Mouse (Mus musculus): ENCODE measurements at regions not wholly inside any gene's neighbourhood (a gene's known extent, or its start where the extent isn't known, plus 50 kb on each side); places are given as distances from the start of the nearest gene placed in this dataset.

- DNase-seq (ENCODE audit: low spot score in 2 of 2) = no peak
Measured at GRCm38 (mm10) chr2:45901892-45902291, 784.7 kb upstream of the Zeb2 start.

GRCm38 (mm10) chr2:45884680-45885079, 767.5 kb upstream of the Zeb2 start:
- no peak for DNase-seq (ENCODE audit: low spot score in 2 of 2)

- no peak for DNase-seq (ENCODE audit: low spot score in 2 of 2)
Measured at GRCm38 (mm10) chr2:45878656-45879055, 761.5 kb upstream of the Zeb2 start.

GRCm38 (mm10) chr2:45859901-45860331, 742.7 kb upstream of the Zeb2 start:
- no peak for DNase-seq (ENCODE audit: low spot score in 2 of 2)

- DNase-seq (ENCODE audit: low spot score in 2 of 2) = no peak
Measured at GRCm38 (mm10) chr2:45859445-45859844, 742.2 kb upstream of the Zeb2 start.

- DNase-seq (ENCODE audit: low spot score in 2 of 2) = no peak
Measured at GRCm38 (mm10) chr2:45850018-45850605, 732.9 kb upstream of the Zeb2 start.

- DNase-seq (ENCODE audit: low spot score in 2 of 2) = no peak
Measured at GRCm38 (mm10) chr2:45840389-45840788, 723.2 kb upstream of the Zeb2 start.

- no peak for DNase-seq (ENCODE audit: low spot score in 2 of 2)
Measured at GRCm38 (mm10) chr2:45836546-45837221, 719.5 kb upstream of the Zeb2 start.

GRCm38 (mm10) chr2:45817945-45818719, 700.9 kb upstream of the Zeb2 start:
- no peak for DNase-seq (ENCODE audit: low spot score in 2 of 2)

- no peak for DNase-seq (ENCODE audit: low spot score in 2 of 2)
Measured at GRCm38 (mm10) chr2:45814741-45815140, 697.5 kb upstream of the Zeb2 start.

GRCm38 (mm10) chr2:45805329-45805728, 688.1 kb upstream of the Zeb2 start:
- DNase-seq (ENCODE audit: low spot score in 2 of 2) = no peak

GRCm38 (mm10) chr2:45800131-45800530, 682.9 kb upstream of the Zeb2 start:
- DNase-seq (ENCODE audit: low spot score in 2 of 2) = no peak

GRCm38 (mm10) chr2:45793561-45793960, 676.4 kb upstream of the Zeb2 start:
- DNase-seq (ENCODE audit: low spot score in 2 of 2) = no peak

GRCm38 (mm10) chr2:45789739-45790138, 672.5 kb upstream of the Zeb2 start:
- no peak for DNase-seq (ENCODE audit: low spot score in 2 of 2)

- DNase-seq (ENCODE audit: low spot score in 2 of 2) = no peak
Measured at GRCm38 (mm10) chr2:45787732-45788390, 670.7 kb upstream of the Zeb2 start.

GRCm38 (mm10) chr2:45786787-45787186, 669.6 kb upstream of the Zeb2 start:
- no peak for DNase-seq (ENCODE audit: low spot score in 2 of 2)

GRCm38 (mm10) chr2:45785684-45786083, 668.5 kb upstream of the Zeb2 start:
- DNase-seq (ENCODE audit: low spot score in 2 of 2) = no peak

- no peak for DNase-seq (ENCODE audit: low spot score in 2 of 2)
Measured at GRCm38 (mm10) chr2:45783634-45784412, 666.6 kb upstream of the Zeb2 start.

GRCm38 (mm10) chr2:45777466-45777865, 660.3 kb upstream of the Zeb2 start:
- DNase-seq (ENCODE audit: low spot score in 2 of 2) = no peak

GRCm38 (mm10) chr2:45776485-45777135, 659.4 kb upstream of the Zeb2 start:
- peak in 1 of 2 experiments; percentile 50 for DNase-seq (ENCODE audit: low spot score in 2 of 2)

- no peak for DNase-seq (ENCODE audit: low spot score in 2 of 2)
Measured at GRCm38 (mm10) chr2:45775691-45776090, 658.5 kb upstream of the Zeb2 start.
